Mouse (Mus musculus): ENCODE measurements around the gene Ica1l. TPM values are rescaled to one million over a fixed set of nuclear protein-coding genes. Genes with fewer than 3 reads are reported as not detected.

The Ica1l gene
- polyA plus RNA-seq, 1 experiment: not detected

Other genes with a start within 250 kb of the Ica1l start
- 3.8 and 5.0 TPM in 2 replicates for gene Fam117b, start 130.2 kb downstream of the Ica1l start, polyA plus RNA-seq (2012; ENCODE audit: insufficient read depth, insufficient read length, missing spikeins)
- gene Carf, start 55.1 kb upstream of the Ica1l start, polyA plus RNA-seq (2012; ENCODE audit: insufficient read depth, insufficient read length, missing spikeins): 5.0 and 8.2 TPM in 2 replicates
- gene Wdr12, start 55.5 kb upstream of the Ica1l start, polyA plus RNA-seq (2012; ENCODE audit: insufficient read depth, insufficient read length, missing spikeins): 11.2 and 11.6 TPM in 2 replicates
- 8.3 and 8.4 TPM in 2 replicates for gene Nbeal1, start 137.4 kb upstream of the Ica1l start, polyA plus RNA-seq (2012; ENCODE audit: insufficient read depth, insufficient read length, missing spikeins)

Measured in brown adipose tissue, adult 24 weeks (tissue).